Mouse (Mus musculus): Measurements from ENCODE around the gene Sept11. TPM values are rescaled to one million over a fixed set of nuclear protein-coding genes. Genes with fewer than 3 reads are reported as not detected.
A peak's percentile ranks its signal among the peaks of the same experiment; 100 is the strongest.

Sept11 gene
- polyA plus RNA-seq, 1 experiment from 2014 or later: 155 TPM

DNA sequence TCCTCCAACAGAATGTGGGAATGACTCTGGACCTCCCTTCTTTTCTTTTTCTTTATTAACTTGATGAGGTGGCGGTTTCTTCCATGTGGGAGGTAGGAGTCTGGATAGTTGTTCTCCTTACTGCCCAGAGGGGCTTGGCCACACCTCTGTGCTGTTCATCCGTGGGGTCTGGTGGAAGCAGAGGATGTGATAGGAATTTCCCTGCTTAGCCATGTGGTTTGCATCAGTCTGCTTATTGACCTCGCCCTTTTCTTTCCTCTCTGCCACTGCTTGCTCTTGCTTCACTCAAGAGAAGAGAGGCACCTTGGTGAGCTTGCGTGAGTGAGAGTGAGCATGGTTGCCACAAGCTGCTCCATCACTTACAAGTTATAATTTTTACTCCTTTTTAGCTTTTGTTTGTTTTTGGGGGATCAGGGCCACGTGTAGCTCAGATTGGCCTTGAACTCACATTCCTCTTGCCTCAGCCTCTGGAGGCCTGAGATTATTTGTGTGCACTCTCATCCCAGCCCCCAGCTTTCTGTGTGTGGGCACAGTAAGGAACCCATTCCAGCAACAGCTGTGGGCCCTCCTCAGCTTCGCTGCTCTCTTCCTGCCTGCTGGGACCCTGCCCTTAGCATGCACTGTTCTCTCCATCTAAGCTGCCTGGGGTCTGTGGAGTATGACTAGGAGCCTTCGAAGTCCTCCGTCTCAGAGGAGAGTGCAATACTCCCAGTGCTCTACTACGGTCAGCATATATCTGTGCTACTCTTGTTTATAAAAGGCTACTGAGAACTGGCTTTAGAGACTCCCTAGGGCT is 31.0 kb downstream of the Sept11 start:
- Histone ChIP-seq H3K9me3 (ENCODE audit: control insufficient read depth, low read length) (no peaks in the 10 kb centered on the region), H3K4me2 (replicated peaks) (no peak overlapping the region), H3K27ac (no peak overlapping the region), H3K27me3 (ENCODE audit: control insufficient read depth, insufficient read depth, low read length) (no peaks in the 10 kb centered on the region), H3K4me3 (replicated peaks; ENCODE audit: low read length) (no peak overlapping the region), H3K4me1 (replicated peaks; ENCODE audit: control insufficient read depth, insufficient read depth, low read length) (peaks cover 22% of the 10 kb centered on the region), H3K36me3 (replicated peaks; ENCODE audit: control insufficient read depth, insufficient read depth) (no peaks in the 10 kb centered on the region), H3K9ac (no peak overlapping the region)
- ATAC-seq (ENCODE audit: low FRiP score) (no peak), DNase-seq (ENCODE audit: low spot score) (no peak)
- 62% methylated on average over 9 of the region's 9 CpGs for WGBS

DNA sequence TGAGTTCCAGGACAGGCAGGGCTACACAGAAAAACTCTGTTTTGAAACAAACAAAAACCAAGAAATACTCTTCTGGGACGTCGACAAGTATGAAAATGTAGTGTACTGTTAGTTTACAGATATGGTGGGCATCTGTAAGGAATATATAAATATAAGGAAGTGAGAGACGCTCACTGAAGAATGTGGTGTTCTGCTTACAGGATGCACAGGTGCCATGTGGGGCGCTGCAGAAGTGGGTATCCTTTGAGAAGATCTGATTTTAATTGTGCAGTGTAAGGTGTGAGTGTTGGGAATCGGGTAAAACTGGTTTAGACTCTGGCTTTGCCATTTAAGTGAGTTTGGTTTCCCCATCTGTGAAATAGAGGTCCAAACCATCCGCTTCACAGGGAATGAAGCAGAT is 32.1 kb downstream of the Sept11 start:
- Histone ChIP-seq H3K9ac (no peak overlapping the region), H3K4me2 (replicated peaks) (no peak overlapping the region), H3K4me3 (replicated peaks; ENCODE audit: low read length) (no peak overlapping the region), H3K27ac (no peak overlapping the region), H3K27me3 (ENCODE audit: control insufficient read depth, insufficient read depth, low read length) (no peaks in the 10 kb centered on the region), H3K4me1 (replicated peaks; ENCODE audit: control insufficient read depth, insufficient read depth, low read length) (peaks cover 33% of the 10 kb centered on the region), H3K36me3 (replicated peaks; ENCODE audit: control insufficient read depth, insufficient read depth) (no peaks in the 10 kb centered on the region), H3K9me3 (ENCODE audit: control insufficient read depth, low read length) (no peaks in the 10 kb centered on the region)
- DNase-seq (ENCODE audit: low spot score): no peak
- WGBS: 91% methylated on average over 6 of the region's 6 CpGs
- ATAC-seq (ENCODE audit: low FRiP score): no peak

GRCm38 (mm10) chr5:93126222-93126929 is 33.1 kb downstream of the Sept11 start:
- Histone ChIP-seq H3K36me3 (replicated peaks; ENCODE audit: control insufficient read depth, insufficient read depth) (no peaks in the 10 kb centered on the region), H3K4me1 (replicated peaks; ENCODE audit: control insufficient read depth, insufficient read depth, low read length) (peaks cover 42% of the 10 kb centered on the region), H3K27ac (peak overlapping the region; percentile 61), H3K4me3 (replicated peaks; ENCODE audit: low read length) (no peak overlapping the region), H3K4me2 (replicated peaks) (no peak overlapping the region), H3K9ac (no peak overlapping the region), H3K9me3 (ENCODE audit: control insufficient read depth, low read length) (no peaks in the 10 kb centered on the region), H3K27me3 (ENCODE audit: control insufficient read depth, insufficient read depth, low read length) (no peaks in the 10 kb centered on the region)
- DNase-seq (ENCODE audit: low spot score) (peak; percentile 46), ATAC-seq (ENCODE audit: low FRiP score) (peak; percentile 11; the same call in 1 of the 2 replicates)
- WGBS: 30% methylated on average over 12 of the region's 12 CpGs

DNA sequence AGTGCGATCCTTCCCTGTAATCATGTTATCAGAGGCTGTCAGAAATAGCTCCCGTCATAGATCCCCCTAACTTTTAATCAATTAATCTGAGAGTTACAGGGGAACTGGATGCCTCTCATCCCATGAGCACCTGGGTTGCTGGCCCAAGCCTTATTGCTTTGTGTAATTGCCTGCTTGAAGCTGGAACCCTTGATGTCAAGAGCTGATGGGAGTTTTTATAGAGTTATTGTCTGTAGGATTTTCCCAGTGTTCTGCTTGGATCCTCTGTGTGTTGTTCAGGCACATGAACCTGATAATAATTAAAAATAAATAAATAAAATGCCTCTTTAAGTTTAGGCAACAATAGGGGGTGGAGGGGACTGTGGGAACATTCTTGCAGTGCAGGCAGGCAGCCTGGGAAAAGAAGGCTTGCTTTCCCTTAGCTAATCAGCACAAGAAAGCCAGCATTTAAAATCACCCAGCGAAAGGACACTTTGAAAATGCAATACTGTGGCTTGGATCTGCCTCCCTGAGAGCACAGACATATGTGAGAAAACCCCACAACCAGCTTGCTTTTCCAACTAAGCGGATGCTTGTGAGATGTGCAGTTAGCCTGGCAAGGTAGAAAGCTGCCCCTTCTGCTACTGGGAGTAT is 33.8 kb downstream of the Sept11 start:
- no peak overlapping the region for H3K4me3 ChIP-seq (replicated peaks; ENCODE audit: low read length)
- no peak overlapping the region for H3K9ac ChIP-seq
- ATAC-seq (ENCODE audit: low FRiP score) (peak; percentile 27; the same call in 1 of the 2 replicates), DNase-seq (ENCODE audit: low spot score) (no peak)
- no peak overlapping the region for H3K4me2 ChIP-seq (replicated peaks)
- no peaks in the 10 kb centered on the region for H3K27me3 ChIP-seq (ENCODE audit: control insufficient read depth, insufficient read depth, low read length)
- H3K27ac ChIP-seq: peak overlapping the region; percentile 61
- 11% methylated on average over 4 of the region's 4 CpGs for WGBS
- no peaks in the 10 kb centered on the region for H3K9me3 ChIP-seq (ENCODE audit: control insufficient read depth, low read length)
- H3K4me1 ChIP-seq (replicated peaks; ENCODE audit: control insufficient read depth, insufficient read depth, low read length): peaks cover 49% of the 10 kb centered on the region
- H3K36me3 ChIP-seq (replicated peaks; ENCODE audit: control insufficient read depth, insufficient read depth): no peaks in the 10 kb centered on the region

- H3K4me3 ChIP-seq (replicated peaks; ENCODE audit: low read length): no peak overlapping the region
- no peaks in the 10 kb centered on the region for H3K9me3 ChIP-seq (ENCODE audit: control insufficient read depth, low read length)
- DNase-seq (ENCODE audit: low spot score) (no peak), ATAC-seq (ENCODE audit: low FRiP score) (no peak)
- peak overlapping the region; percentile 61 for H3K27ac ChIP-seq
- 22% methylated on average over 3 of the region's 3 CpGs for WGBS
- H3K36me3 ChIP-seq (replicated peaks; ENCODE audit: control insufficient read depth, insufficient read depth): no peaks in the 10 kb centered on the region
- peaks cover 50% of the 10 kb centered on the region for H3K4me1 ChIP-seq (replicated peaks; ENCODE audit: control insufficient read depth, insufficient read depth, low read length)
- no peak overlapping the region for H3K9ac ChIP-seq
- H3K27me3 ChIP-seq (ENCODE audit: control insufficient read depth, insufficient read depth, low read length): no peaks in the 10 kb centered on the region
- 0 out of 2 replicates have a peak overlapping the region, but pooled peaks have one; percentile 8 for H3K4me2 ChIP-seq (replicated peaks)
These were observed 34.5 kb downstream of the Sept11 start for GRCm38 (mm10) chr5:93127722-93128121.

DNA sequence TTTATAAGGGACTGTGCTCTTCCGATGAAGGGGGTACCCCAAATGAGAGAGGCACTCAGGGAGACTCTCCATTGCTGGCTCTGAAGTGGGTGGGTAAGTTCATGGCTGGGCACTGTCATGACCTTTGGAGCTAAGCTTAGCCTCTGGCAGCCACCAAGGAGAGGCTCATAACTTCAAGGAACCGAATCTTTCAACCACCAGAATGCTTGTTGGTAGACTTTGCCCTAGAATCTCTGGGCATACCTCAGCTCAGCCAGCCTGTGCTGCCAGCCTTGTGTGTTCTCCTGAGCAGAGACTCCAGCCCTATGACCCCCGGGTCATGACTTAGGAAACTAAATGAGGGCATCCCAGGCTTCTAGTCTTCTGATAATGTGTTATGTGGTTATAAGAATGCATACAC is 35.5 kb downstream of the Sept11 start:
- Histone ChIP-seq H3K36me3 (replicated peaks; ENCODE audit: control insufficient read depth, insufficient read depth) (no peaks in the 10 kb centered on the region), H3K4me1 (replicated peaks; ENCODE audit: control insufficient read depth, insufficient read depth, low read length) (peaks cover 59% of the 10 kb centered on the region), H3K9me3 (ENCODE audit: control insufficient read depth, low read length) (no peaks in the 10 kb centered on the region), H3K4me3 (replicated peaks; ENCODE audit: low read length) (no peak overlapping the region), H3K27ac (peak overlapping the region; percentile 61), H3K9ac (no peak overlapping the region), H3K4me2 (replicated peaks) (no peak overlapping the region), H3K27me3 (ENCODE audit: control insufficient read depth, insufficient read depth, low read length) (no peaks in the 10 kb centered on the region)
- no peak for DNase-seq (ENCODE audit: low spot score)
- ATAC-seq (ENCODE audit: low FRiP score): no peak
- WGBS: 86% methylated on average over 3 of the region's 3 CpGs

DNA sequence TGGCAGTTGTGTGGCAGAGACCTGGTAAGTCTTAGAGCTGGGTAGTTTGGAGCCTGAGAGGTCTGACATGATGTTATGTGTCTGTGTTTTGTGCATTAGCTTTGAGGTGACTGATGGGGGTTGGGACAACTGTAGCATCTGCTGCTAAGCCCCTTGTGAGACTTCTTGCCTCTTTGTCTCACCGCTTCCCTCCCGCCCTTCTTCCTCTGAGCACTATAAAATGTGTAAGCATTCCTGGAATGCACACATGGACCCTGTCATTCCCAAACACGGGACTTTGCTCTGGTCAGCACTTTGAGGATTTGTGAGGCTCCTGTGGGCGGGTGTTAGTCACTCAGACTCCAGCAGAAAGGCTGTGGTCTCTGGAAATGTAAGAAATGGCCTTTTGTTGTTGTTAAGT is 36.7 kb downstream of the Sept11 start:
- Histone ChIP-seq H3K27me3 (ENCODE audit: control insufficient read depth, insufficient read depth, low read length) (no peaks in the 10 kb centered on the region), H3K27ac (peak overlapping the region; percentile 28; the same call in 1 of the 2 replicates), H3K36me3 (replicated peaks; ENCODE audit: control insufficient read depth, insufficient read depth) (no peaks in the 10 kb centered on the region), H3K9ac (no peak overlapping the region), H3K4me1 (replicated peaks; ENCODE audit: control insufficient read depth, insufficient read depth, low read length) (peaks cover 66% of the 10 kb centered on the region), H3K9me3 (ENCODE audit: control insufficient read depth, low read length) (no peaks in the 10 kb centered on the region), H3K4me3 (replicated peaks; ENCODE audit: low read length) (no peak overlapping the region), H3K4me2 (replicated peaks) (no peak overlapping the region)
- WGBS: 26% methylated on average over 4 of the region's 4 CpGs
- DNase-seq (ENCODE audit: low spot score) (no peak), ATAC-seq (ENCODE audit: low FRiP score) (no peak)

GRCm38 (mm10) chr5:93131401-93131800 is 38.2 kb downstream of the Sept11 start:
- no peak overlapping the region for H3K4me2 ChIP-seq (replicated peaks)
- ATAC-seq (ENCODE audit: low FRiP score) (no peak), DNase-seq (ENCODE audit: low spot score) (no peak)
- no peak overlapping the region for H3K4me3 ChIP-seq (replicated peaks; ENCODE audit: low read length)
- 43% methylated on average over 4 of the region's 4 CpGs for WGBS
- no peak overlapping the region for H3K9ac ChIP-seq
- peaks cover 66% of the 10 kb centered on the region for H3K4me1 ChIP-seq (replicated peaks; ENCODE audit: control insufficient read depth, insufficient read depth, low read length)
- no peaks in the 10 kb centered on the region for H3K36me3 ChIP-seq (replicated peaks; ENCODE audit: control insufficient read depth, insufficient read depth)
- H3K9me3 ChIP-seq (ENCODE audit: control insufficient read depth, low read length): no peaks in the 10 kb centered on the region
- H3K27ac ChIP-seq: 0 out of 2 replicates have a peak overlapping the region, but pooled peaks have one; percentile 5
- H3K27me3 ChIP-seq (ENCODE audit: control insufficient read depth, insufficient read depth, low read length): no peaks in the 10 kb centered on the region
